Mouse (Mus musculus) heart, postnatal 0 days (tissue): ENCODE data around the gene Tulp2. TPM values are rescaled to one million over a fixed set of nuclear protein-coding genes. Genes with fewer than 3 reads are reported as not detected.

ENCODE experiments used
- ATAC-seq: fragments of 200-750 bp; cut with Nextera tagmentation; 2 replicates; pipeline ENCODE4 v1.8.0; 2017; ENCODE audit warnings: low read depth, moderate number of reproducible peaks, moderate library complexity; ENCODE audit not compliant: insufficient read depth
- DNase-seq: peaks from one replicate; pipeline ENCODE4 v3.0.0-alpha.2; 2016; ENCODE audit warnings: low spot score
- H3K27ac ChIP-seq: fragments of 300-500 bp; sonication (generic); 2 replicates; pipeline ENCODE4 v1.5.1; 2014; ENCODE audit warnings: low read depth, mild to moderate bottlenecking
- H3K27me3 ChIP-seq: fragments of 300-500 bp; sonication (generic); 2 replicates; pipeline ENCODE4 v1.6.1; 2014; ENCODE audit warnings: low read length, mixed read lengths; ENCODE audit not compliant: control insufficient read depth, insufficient read depth
- H3K36me3 ChIP-seq: fragments of 300-500 bp; sonication (generic); replicated peaks from 2 replicates; pipeline ENCODE4 v1.6.1; 2014; ENCODE audit warnings: low read length, mixed read lengths; ENCODE audit not compliant: control insufficient read depth, insufficient read depth
- H3K4me1 ChIP-seq: fragments of 300-500 bp; sonication (generic); 2 replicates; pipeline ENCODE4 v1.6.1; 2014; ENCODE audit warnings: antibody characterized with exemption; ENCODE audit not compliant: control insufficient read depth, insufficient read depth
- H3K4me2 ChIP-seq: fragments of 300-500 bp; sonication (generic); 2 replicates; pipeline ENCODE4 v1.6.1; 2014; ENCODE audit warnings: low read depth, mild to moderate bottlenecking, low read length, moderate library complexity
- H3K4me3 ChIP-seq: fragments of 300-500 bp; sonication (generic); 2 replicates; pipeline ENCODE4 v1.5.1; 2014; ENCODE audit warnings: low read depth, low read length
- H3K9ac ChIP-seq: fragments of 300-500 bp; sonication (generic); replicated peaks from 2 replicates; pipeline ENCODE4 v1.6.1; 2014; ENCODE audit warnings: low read depth, low read length, mixed read lengths
- H3K9me3 ChIP-seq: fragments of 300-500 bp; sonication (generic); replicated peaks from 2 replicates; pipeline ENCODE4 v1.6.1; 2016; ENCODE audit warnings: low read length; ENCODE audit not compliant: control insufficient read depth
- CTCF ChIP-seq: IDR thresholded peaks from 2 replicates; pipeline ENCODE4 v1.5.1; 2016; ENCODE audit warnings: antibody characterized with exemption, control low read depth, low read depth
- EP300 ChIP-seq: IDR thresholded peaks from 2 replicates; pipeline ENCODE4 v1.6.1; 2016; ENCODE audit warnings: antibody characterized with exemption, low read depth
- WGBS: fragments of 180-500 bp; shearing (Covaris S2); extraction: QIAGEN DNeasy Blood & Tissue Kit; methylation state at CpG from one replicate; pipeline ENCODE4 v1.1.7; 2014; 5-methylcytosine and 5-hydroxymethylcytosine counted together
- polyA plus RNA-seq: library from polyadenylated mRNA; unstranded; fragments of >200 nt; fragmentation: Nextera tagmentation; extraction: Ambion mirVana; gene quantifications from 2 replicates; pipeline ENCODE4 v1.2.1, GENCODE M21; 2015
- total RNA-seq: library from RNA; depleted of rRNA; stranded (reverse); fragments of >200 nt; gene quantifications from 2 replicates; pipeline ENCODE4 v1.2.3, GENCODE M21; 2014; ENCODE audit warnings: low replicate concordance

Gene Tulp2
- total and polyA plus RNA-seq, 2 experiments from 2014 or later: 0.20 TPM; not detected in 1

DNA sequence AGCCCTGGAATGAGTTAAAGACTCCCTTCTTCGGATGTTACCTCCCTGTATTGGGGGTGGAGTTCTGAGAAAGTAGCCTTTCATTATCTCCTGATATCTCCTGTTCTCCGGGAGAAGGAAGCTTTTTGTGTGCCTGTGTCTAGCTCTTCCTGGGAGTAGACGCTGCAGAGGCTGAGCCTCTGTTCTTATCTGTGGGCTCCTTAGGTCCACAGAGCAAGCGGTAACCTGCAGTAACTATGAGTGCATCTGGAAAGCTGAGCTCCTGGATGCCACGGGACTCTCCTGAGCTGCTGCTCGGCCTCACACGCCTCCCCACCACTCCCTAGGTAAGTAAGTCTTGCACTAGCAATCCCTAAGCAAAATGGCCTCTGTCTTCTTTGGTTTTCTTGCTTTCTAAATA, 4.5 kb downstream of the Tulp2 start:
- no peak for ATAC-seq
- H3K9me3 ChIP-seq: no peaks in the 10 kb centered on the region
- H3K36me3 ChIP-seq: no peaks in the 10 kb centered on the region
- 47% methylated on average over 7 of the region's 7 CpGs for WGBS
- no peak for TF ChIP-seq CTCF
- TF ChIP-seq EP300: no peak
- DNase-seq: no peak
- no peak overlapping the region for H3K27ac ChIP-seq
- H3K4me1 ChIP-seq: no peaks in the 10 kb centered on the region
- H3K4me2 ChIP-seq: no peak overlapping the region
- no peak overlapping the region for H3K4me3 ChIP-seq
- H3K27me3 ChIP-seq: no peaks in the 10 kb centered on the region
- H3K9ac ChIP-seq: no peak overlapping the region

DNA sequence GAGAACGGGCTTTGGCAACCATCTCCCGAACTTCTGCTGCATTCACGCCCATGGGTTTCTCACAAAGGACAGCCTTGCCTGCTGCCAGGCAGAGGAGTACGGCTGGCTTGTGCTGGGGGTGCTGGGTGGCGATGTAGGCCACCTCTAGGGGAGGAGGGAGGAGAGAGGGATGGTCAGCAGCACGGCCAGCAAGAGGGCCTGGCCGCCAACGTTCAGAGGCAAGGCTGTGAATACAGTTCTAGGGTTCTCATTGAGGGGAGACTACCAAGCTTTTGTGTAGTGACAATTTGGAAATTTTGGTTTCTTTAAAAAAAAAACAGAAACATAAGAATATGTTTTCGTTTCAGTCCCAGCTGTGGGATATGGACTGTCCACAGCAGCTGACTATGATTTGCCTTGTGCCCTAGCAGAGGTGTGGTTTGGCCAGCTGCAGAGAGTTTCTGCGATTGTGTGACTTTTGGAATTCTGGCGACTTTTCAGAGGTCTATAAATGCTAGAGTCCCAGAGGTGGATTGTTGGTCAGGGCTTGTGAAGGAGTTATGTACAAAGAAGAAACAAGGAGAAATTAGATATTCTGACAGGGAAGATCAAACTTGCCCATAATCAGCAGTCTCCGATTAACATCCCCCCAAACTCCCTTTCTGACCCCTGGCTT, 5.2 kb downstream of the Tulp2 start, which contains the start of gene Gm45808:
Gm45808 (minus strand) TSS at position 51 of the 655 bp plus-strand sequence.
- Histone ChIP-seq H3K9me3 (no peaks in the 10 kb centered on the region), H3K36me3 (no peaks in the 10 kb centered on the region), H3K4me2 (no peak within 1 kb of the TSS), H3K4me3 (no peak within 1 kb of the TSS), H3K9ac (no peak within 1 kb of the TSS), H3K27ac (no peak within 1 kb of the TSS), H3K4me1 (no peaks in the 10 kb centered on the region), H3K27me3 (no peaks in the 10 kb centered on the region)
- TF ChIP-seq CTCF (no peak), EP300 (no peak)
- 84% methylated on average over 12 of the region's 12 CpGs for WGBS
- DNase-seq (no peak), ATAC-seq (no peak)

DNA sequence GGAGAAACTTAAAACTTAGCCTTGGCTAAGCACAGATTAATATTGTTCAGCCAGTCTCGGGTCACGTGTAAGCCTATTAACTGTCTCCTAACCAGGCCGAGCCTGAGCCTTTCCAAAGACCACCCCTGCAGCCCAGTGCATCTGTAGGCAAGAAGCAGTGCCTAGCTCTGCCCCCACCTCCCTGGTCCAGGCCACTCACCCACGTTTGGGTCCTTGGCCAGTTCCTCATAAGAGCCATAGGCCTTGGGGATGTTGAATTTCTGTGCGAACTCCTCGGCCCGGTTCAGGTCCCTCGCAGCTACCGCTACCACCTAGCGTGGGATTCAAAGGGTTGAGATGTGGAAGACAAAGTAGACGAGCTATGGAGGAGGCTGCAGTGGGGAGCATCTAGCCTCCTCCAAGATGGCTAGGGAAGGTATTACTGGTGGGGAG, 6.2 kb downstream of the Tulp2 start:
- ATAC-seq (no peak), DNase-seq (no peak)
- WGBS: 57% methylated on average over 11 of the region's 11 CpGs
- TF ChIP-seq EP300 (no peak), CTCF (no peak)
- no peaks in the 10 kb centered on the region for H3K27me3 ChIP-seq
- no peak overlapping the region for H3K27ac ChIP-seq
- peak overlapping the region; percentile 69 for H3K4me2 ChIP-seq
- no peak overlapping the region for H3K9ac ChIP-seq
- H3K9me3 ChIP-seq: no peaks in the 10 kb centered on the region
- peaks cover 7% of the 10 kb centered on the region; the same call in 1 of the 2 replicates for H3K4me1 ChIP-seq
- H3K4me3 ChIP-seq: peak overlapping the region; percentile 49
- H3K36me3 ChIP-seq: peaks cover under 1% of the 10 kb centered on the region

DNA sequence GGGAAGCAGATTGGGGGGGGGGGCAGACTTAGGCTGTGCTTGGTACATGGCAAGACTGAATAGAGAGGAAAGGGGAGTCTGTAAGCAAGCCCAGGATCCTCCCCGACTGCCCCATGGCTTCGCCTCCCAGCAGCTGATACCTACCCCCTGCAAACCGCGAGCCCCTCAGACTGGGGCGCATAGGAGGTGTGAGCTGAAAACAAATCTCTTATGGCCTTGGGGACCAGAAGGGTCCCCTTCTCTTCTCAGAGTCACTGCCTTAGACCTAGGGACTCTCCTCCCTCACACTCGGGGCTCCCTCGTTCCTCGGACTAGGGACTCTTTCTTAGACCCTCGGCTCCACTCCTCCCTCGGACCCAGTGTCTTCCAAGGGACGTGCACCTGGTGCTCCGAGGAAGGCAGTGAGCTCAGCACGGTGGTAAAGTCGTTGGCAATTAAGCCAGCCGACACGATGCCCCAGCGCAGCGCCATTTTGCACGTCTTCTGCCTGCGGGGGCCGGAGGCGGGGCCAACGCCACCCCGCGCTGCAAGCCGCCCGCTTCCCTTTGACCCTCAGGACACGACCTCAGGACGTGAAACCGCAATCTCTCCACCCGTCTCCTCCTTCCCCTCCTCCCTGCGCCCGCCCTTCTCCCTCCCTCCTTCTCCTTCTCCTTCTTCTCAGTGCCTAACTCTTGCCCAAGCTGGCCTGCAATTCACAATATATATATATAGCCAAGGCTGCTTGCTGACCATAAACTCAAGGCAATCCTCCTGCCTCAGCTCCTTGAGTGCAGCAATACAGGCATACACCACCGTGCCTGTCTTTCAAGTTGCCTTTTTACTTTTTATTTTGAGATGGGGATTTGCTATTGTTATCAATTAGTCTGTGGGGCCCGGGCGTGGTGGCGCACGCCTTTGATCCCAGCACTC, 6.9 kb downstream of the Tulp2 start, which contains the start of gene Dhdh:
Dhdh (minus strand) TSS at position 513 of the 912 bp plus-strand sequence.
- 11% methylated on average over 38 of the region's 38 CpGs for WGBS
- H3K36me3 ChIP-seq: peaks cover 7% of the 10 kb centered on the region
- peaks cover 11% of the 10 kb centered on the region; the same call in 1 of the 2 replicates for H3K4me1 ChIP-seq
- H3K4me2 ChIP-seq: peak within 1 kb of the TSS; percentile 69
- no peaks in the 10 kb centered on the region for H3K9me3 ChIP-seq
- peak within 1 kb of the TSS; percentile 49 for H3K4me3 ChIP-seq
- no peaks in the 10 kb centered on the region for H3K27me3 ChIP-seq
- ATAC-seq (peak; percentile 55), DNase-seq (no peak)
- H3K27ac ChIP-seq: peak within 1 kb of the TSS; percentile 18
- peak within 1 kb of the TSS; percentile 59 for H3K9ac ChIP-seq
- TF ChIP-seq CTCF: no peak
- no peak for TF ChIP-seq EP300

DNA sequence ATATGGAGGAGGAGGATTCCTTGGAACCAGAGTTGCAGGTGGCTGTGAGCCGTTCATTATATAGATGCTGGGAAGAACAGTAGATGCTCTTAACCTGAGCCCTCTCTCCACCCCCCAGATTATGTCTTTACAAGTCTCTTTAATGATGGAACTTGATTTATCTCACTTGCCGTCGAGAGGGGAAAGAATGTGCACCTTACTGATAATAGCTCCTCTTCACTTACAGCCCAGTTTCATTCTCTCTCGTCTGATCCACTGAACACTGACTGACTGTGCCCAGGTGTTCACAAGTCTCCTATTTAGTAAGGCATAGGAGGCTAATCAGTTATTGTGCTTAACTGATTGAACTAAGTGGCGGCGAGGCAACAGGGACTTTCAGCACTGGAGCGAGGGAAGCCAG, 7.9 kb downstream of the Tulp2 start:
- 68% methylated on average over 7 of the region's 7 CpGs for WGBS
- no peak overlapping the region for H3K4me2 ChIP-seq
- TF ChIP-seq CTCF (no peak), EP300 (no peak)
- peaks cover 17% of the 10 kb centered on the region for H3K36me3 ChIP-seq
- no peak overlapping the region for H3K4me3 ChIP-seq
- H3K9me3 ChIP-seq: no peaks in the 10 kb centered on the region
- H3K27me3 ChIP-seq: no peaks in the 10 kb centered on the region
- peaks cover 11% of the 10 kb centered on the region; the same call in 1 of the 2 replicates for H3K4me1 ChIP-seq
- ATAC-seq (no peak), DNase-seq (no peak)
- H3K27ac ChIP-seq: no peak overlapping the region
- H3K9ac ChIP-seq: no peak overlapping the region
